Mouse (Mus musculus): ENCODE data around the gene Aoc2.

DNA sequence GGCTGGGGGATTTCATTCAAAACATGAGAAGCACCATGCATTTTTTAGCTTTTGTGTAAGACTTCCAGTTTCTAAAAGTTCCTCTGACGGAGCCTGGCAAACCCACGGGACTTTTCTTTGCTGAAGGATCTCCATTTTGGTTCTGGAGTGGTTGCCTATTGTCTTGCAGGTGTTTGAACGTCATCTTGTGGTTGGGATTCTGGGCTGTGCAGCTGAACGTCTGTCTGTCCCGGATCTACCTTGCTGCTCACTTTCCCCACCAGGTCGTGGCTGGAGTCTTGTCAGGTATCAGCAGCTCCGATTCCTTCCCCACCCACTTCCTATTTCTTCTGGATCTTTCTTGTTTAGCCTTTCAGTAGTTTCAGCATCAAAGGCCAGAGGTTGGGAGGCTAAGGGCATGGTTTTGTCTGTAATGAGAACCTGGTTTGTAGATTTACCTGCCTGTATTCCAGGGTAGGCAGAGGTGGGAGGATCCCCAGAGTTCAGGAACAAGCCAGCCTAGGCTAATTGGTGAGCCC lies 49.6 kb downstream of the Aoc2 start:
- TF ChIP-seq GATA1 (IDR thresholded peaks at IDR 0.05; ENCODE audit: low read length) (no peak), TAL1 (IDR thresholded peaks at IDR 0.05; ENCODE audit: low read length) (no peak)
